Mouse (Mus musculus) intestine, postnatal 0 days (tissue): ENCODE measurements around the gene Nfe2. TPM values are rescaled to one million over a fixed set of nuclear protein-coding genes. Genes with fewer than 3 reads are reported as not detected.
A peak's percentile ranks its signal among the peaks of the same experiment; 100 is the strongest.

Experiments
- ATAC-seq: fragments of 200-750 bp; cut with Nextera tagmentation; 2 replicates; pipeline ENCODE4 v1.8.0; 2017; ENCODE audit warnings: mild to moderate bottlenecking, moderate TSS enrichment, moderate library complexity
- H3K27ac ChIP-seq: fragments of 300-500 bp; sonication (generic); 2 replicates; pipeline ENCODE4 v1.5.1; 2014; ENCODE audit warnings: mild to moderate bottlenecking, low read depth, low read length, moderate library complexity
- H3K27me3 ChIP-seq: fragments of 300-500 bp; sonication (generic); replicated peaks from 2 replicates; pipeline ENCODE4 v1.6.1; 2014; ENCODE audit warnings: low read length, mixed read lengths; ENCODE audit not compliant: control insufficient read depth, insufficient read depth
- H3K36me3 ChIP-seq: fragments of 300-500 bp; sonication (generic); 2 replicates; pipeline ENCODE4 v1.6.1; 2014; ENCODE audit warnings: mild to moderate bottlenecking, moderate library complexity; ENCODE audit not compliant: control insufficient read depth, insufficient read depth
- H3K4me1 ChIP-seq: fragments of 300-500 bp; sonication (generic); replicated peaks from 2 replicates; pipeline ENCODE4 v1.6.1; 2014; ENCODE audit warnings: antibody characterized with exemption, low read length, mixed read lengths; ENCODE audit not compliant: control insufficient read depth, insufficient read depth
- H3K4me2 ChIP-seq: fragments of 300-500 bp; sonication (generic); replicated peaks from 2 replicates; pipeline ENCODE4 v1.6.1; 2014; ENCODE audit warnings: low read depth, mild to moderate bottlenecking, moderate library complexity
- H3K4me3 ChIP-seq: fragments of 300-500 bp; sonication (generic); 2 replicates; pipeline ENCODE4 v1.5.1; 2014; ENCODE audit warnings: low read depth, low read length
- H3K9ac ChIP-seq: fragments of 300-500 bp; sonication (generic); 2 replicates; pipeline ENCODE4 v1.6.1; 2014; ENCODE audit warnings: mild to moderate bottlenecking, low read depth, low read length
- H3K9me3 ChIP-seq: fragments of 300-500 bp; sonication (generic); 2 replicates; pipeline ENCODE4 v1.6.1; 2016; ENCODE audit warnings: mixed run types; ENCODE audit not compliant: control insufficient read depth
- CTCF ChIP-seq: sonication (generic); IDR thresholded peaks from 2 replicates; pipeline ENCODE4 v1.5.1; 2016; ENCODE audit warnings: low read depth, mild to moderate bottlenecking, control low read depth, antibody characterized with exemption, moderate library complexity
- WGBS: fragments of 180-500 bp; shearing (Covaris S2); extraction: QIAGEN DNeasy Blood & Tissue Kit; methylation state at CpG from one replicate; pipeline ENCODE4 v1.1.7; 2014; 5-methylcytosine and 5-hydroxymethylcytosine counted together
- polyA plus RNA-seq: library from polyadenylated mRNA; unstranded; fragments of >200 nt; fragmentation: Nextera tagmentation; extraction: Ambion mirVana; gene quantifications from 2 replicates; pipeline ENCODE4 v1.2.1, GENCODE M21; 2015

The Nfe2 gene
- polyA plus RNA-seq, 1 experiment from 2014 or later, result 0.90 TPM

DNA sequence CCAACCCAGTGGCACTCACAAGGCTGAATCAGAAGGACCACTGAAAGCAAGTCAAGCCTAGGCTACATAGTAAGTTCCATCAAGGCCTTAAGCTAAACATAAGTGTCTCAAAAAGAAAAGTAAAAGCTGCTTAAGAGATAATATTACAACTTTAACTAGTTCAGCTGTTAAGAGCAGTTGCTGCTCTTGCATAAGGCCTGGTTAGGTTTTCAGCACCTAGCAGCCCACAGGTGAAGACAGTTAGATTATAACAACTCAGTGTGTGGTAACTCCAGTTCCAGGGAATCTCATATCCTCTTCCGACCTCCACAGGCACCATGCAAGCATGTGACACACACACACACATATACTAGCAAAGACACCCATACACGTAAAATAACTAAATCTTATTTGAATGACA, 30.6 kb downstream of the Nfe2 start:
- Histone ChIP-seq H3K9me3 (no peaks in the 10 kb centered on the region), H3K4me3 (no peak overlapping the region), H3K4me1 (no peaks in the 10 kb centered on the region), H3K36me3 (no peaks in the 10 kb centered on the region), H3K4me2 (no peak overlapping the region), H3K27ac (0 out of 2 replicates have a peak overlapping the region, but pooled peaks have one; percentile 0), H3K27me3 (no peaks in the 10 kb centered on the region), H3K9ac (no peak overlapping the region)
- no peak for ATAC-seq
- 42% methylated on average over 2 of the region's 2 CpGs for WGBS
- TF ChIP-seq CTCF, result no peak

DNA sequence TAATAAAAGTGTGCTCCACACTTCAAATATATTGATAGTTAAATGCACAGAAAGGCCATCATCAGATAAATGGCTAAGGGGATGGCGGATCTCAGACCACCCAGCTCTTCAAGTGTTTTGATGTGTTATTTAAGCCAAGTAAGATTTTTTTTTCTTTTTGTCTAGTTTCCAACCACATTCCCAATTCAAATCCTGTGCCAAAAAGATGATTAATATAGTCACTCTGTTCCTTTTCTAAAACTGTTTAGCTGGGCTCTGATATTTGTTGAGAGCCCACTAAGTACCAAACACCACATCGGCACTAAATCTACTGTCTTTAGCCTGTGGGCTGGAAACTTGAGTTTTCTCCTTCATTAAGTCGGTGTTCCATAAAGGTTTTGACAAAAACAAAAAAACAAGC, 31.2 kb downstream of the Nfe2 start:
- ATAC-seq, result no peak
- Histone ChIP-seq H3K9me3 (no peaks in the 10 kb centered on the region), H3K27ac (no peak overlapping the region), H3K4me3 (no peak overlapping the region), H3K36me3 (no peaks in the 10 kb centered on the region), H3K9ac (no peak overlapping the region), H3K4me2 (no peak overlapping the region), H3K4me1 (no peaks in the 10 kb centered on the region), H3K27me3 (no peaks in the 10 kb centered on the region)
- WGBS, result 67% methylated on average over 3 of the region's 3 CpGs
- TF ChIP-seq CTCF, result no peak

DNA sequence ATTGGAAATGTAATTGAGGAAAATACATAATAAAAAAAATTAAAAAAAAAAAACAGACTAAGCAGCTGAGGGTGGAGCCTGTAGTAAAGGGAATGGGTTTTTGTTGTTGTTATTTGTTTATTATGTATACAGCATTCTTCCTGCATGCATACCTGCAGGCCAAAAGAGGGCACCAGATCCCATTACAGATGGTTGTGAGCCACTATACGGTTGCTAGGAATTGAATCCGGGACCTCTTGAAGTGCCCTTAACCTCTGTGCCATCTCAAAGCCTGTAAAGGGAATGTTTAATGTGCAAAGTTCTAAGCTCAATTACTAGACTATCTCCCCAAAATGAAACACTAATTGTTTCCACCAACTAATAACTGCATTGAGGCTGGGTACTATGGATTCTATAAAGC, 34.0 kb downstream of the Nfe2 start:
- TF ChIP-seq CTCF, result peak; percentile 16; the same call in 1 of the 2 replicates
- Histone ChIP-seq H3K27me3 (no peaks in the 10 kb centered on the region), H3K27ac (no peak overlapping the region), H3K4me3 (no peak overlapping the region), H3K9ac (no peak overlapping the region), H3K9me3 (no peaks in the 10 kb centered on the region), H3K36me3 (no peaks in the 10 kb centered on the region), H3K4me1 (no peaks in the 10 kb centered on the region), H3K4me2 (no peak overlapping the region)
- WGBS, result 80% methylated on average over 2 of the region's 2 CpGs
- ATAC-seq, result no peak

DNA sequence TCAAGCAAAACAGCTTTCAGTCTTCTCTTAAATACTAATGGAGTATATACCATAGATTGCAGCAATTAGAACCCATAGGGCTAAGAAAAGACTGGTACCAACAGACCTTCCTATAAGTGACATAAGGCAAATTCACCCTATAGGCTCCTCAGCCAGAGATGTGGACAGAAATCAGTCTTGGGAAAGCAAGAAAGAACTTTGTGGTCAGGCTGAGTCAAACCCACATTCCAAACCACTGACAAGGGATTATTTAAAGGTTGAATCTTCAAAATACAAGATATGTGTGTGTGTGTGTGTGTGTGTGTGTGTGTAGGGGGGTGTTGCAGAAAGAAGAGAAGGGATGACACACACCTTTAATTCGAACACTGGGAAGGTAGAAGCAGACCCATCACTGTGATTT, 36.8 kb downstream of the Nfe2 start:
- no peaks in the 10 kb centered on the region for H3K4me1 ChIP-seq
- no peaks in the 10 kb centered on the region for H3K9me3 ChIP-seq
- H3K36me3 ChIP-seq, result no peaks in the 10 kb centered on the region
- H3K4me3 ChIP-seq, result no peak overlapping the region
- 0 out of 2 replicates have a peak overlapping the region, but pooled peaks have one; percentile 58 for H3K27ac ChIP-seq
- H3K4me2 ChIP-seq, result peak overlapping the region; percentile 43
- H3K9ac ChIP-seq, result no peak overlapping the region
- WGBS, result 94% methylated on average over 1 of the region's 1 CpGs
- no peak for ATAC-seq
- no peaks in the 10 kb centered on the region for H3K27me3 ChIP-seq
- TF ChIP-seq CTCF, result no peak

DNA sequence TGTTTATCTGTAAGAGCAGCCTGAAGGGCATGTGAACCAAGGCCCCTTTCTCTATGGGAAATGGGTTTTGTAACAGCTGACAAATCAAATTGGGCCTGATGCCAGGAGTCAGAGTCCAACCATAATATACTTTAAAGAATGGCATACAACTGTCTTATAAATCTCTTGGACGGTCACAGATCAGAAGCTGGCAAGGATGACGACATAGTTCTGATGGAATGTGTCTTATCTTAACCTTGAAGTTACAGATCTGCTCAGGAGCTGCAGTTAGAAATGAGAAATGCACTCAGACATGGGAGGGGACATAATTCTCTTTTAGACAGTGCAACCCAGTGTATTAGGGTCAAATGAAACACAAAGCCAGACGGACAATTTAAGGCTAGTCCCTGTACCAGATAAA, 37.4 kb downstream of the Nfe2 start:
- Histone ChIP-seq H3K4me3 (no peak overlapping the region), H3K9me3 (no peaks in the 10 kb centered on the region), H3K4me2 (peak overlapping the region; percentile 43), H3K4me1 (peaks cover 5% of the 10 kb centered on the region; the same call in 1 of the 2 replicates), H3K36me3 (no peaks in the 10 kb centered on the region), H3K27me3 (no peaks in the 10 kb centered on the region), H3K9ac (no peak overlapping the region), H3K27ac (peak overlapping the region; percentile 58)
- TF ChIP-seq CTCF, result no peak
- ATAC-seq, result peak; percentile 92
- WGBS, result 17% methylated on average over 3 of the region's 3 CpGs

DNA sequence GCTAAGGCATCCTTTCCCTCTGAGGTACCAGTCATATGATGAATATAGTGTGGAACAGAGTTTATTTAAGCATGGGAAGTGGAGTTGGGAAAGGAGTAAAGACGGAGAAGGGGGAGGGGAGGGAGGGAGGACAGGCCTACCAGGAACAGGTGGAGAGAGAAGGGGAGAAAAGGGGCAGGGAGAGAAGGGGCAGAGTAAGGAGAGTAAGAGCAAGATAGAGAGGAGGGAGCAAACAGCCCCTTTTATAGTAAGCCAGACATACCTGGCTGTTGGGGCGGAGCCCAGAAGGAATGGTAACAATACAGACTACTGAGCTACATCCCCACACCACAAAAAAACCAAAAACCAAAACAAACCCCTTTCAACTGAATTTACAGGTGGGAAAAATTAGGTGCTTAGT, 42.2 kb downstream of the Nfe2 start:
- H3K4me1 ChIP-seq, result peaks cover 9% of the 10 kb centered on the region
- H3K9ac ChIP-seq, result no peak overlapping the region
- H3K9me3 ChIP-seq, result no peaks in the 10 kb centered on the region
- no peak for TF ChIP-seq CTCF
- peak overlapping the region; percentile 77; the same call in 1 of the 2 replicates for H3K27ac ChIP-seq
- no peaks in the 10 kb centered on the region for H3K27me3 ChIP-seq
- H3K36me3 ChIP-seq, result no peaks in the 10 kb centered on the region
- WGBS, result 34% methylated on average over 2 of the region's 2 CpGs
- no peak for ATAC-seq
- H3K4me2 ChIP-seq, result peak overlapping the region; percentile 80
- H3K4me3 ChIP-seq, result no peak overlapping the region
